Mouse (Mus musculus) small intestine, adult 2 months (tissue): ENCODE results near the gene Cept1. TPM values are rescaled to one million over a fixed set of nuclear protein-coding genes. Genes with fewer than 3 reads are reported as not detected.
"Not testable (repeated sequence)": the region's sequence is repeated elsewhere in the genome, so short reads cannot be mapped to it uniquely, and the experiment has no call there.

Experiments used
- H3K27ac ChIP-seq: fragments of 200-500 bp; 2 replicates; pipeline ENCODE4 v1.5.1; 2012; ENCODE audit warnings: low read depth, low read length, control low read depth, inconsistent platforms; ENCODE audit not compliant: insufficient read depth
- H3K27me3 ChIP-seq: fragments of 200-500 bp; 2 replicates; pipeline ENCODE4 v1.6.1; 2012; ENCODE audit warnings: mild to moderate bottlenecking, moderate library complexity, low read length, inconsistent platforms; ENCODE audit not compliant: control insufficient read depth, insufficient read depth
- H3K36me3 ChIP-seq: fragments of 200-500 bp; 2 replicates; pipeline ENCODE4 v1.6.1; 2012; ENCODE audit warnings: mild to moderate bottlenecking, low read length, control low read depth, inconsistent platforms; ENCODE audit not compliant: control insufficient read depth, insufficient read depth
- H3K4me1 ChIP-seq: fragments of 200-500 bp; 2 replicates; pipeline ENCODE4 v1.6.1; 2012; ENCODE audit warnings: low read length, inconsistent platforms, mixed read lengths; ENCODE audit not compliant: control insufficient read depth, insufficient read depth, insufficient read length
- H3K4me3 ChIP-seq: fragments of 200-500 bp; 2 replicates; pipeline ENCODE4 v1.5.1; 2012; ENCODE audit warnings: low read depth, mild to moderate bottlenecking, control low read depth, inconsistent platforms, low read length, moderate library complexity
- CTCF ChIP-seq: fragments of 200-500 bp; IDR thresholded peaks from 2 replicates; pipeline ENCODE4 v1.5.1; 2012; ENCODE audit warnings: low read depth, mild to moderate bottlenecking, control low read depth, inconsistent platforms, low read length, moderate library complexity, mixed read lengths; ENCODE audit not compliant: insufficient replicate concordance, insufficient read length; ENCODE audit errors: extremely low read depth
- POLR2A ChIP-seq: fragments of 200-500 bp; IDR thresholded peaks from 2 replicates; pipeline ENCODE4 v1.6.1; 2012; ENCODE audit warnings: low read depth, mild to moderate bottlenecking, control low read depth, inconsistent platforms, low read length, moderate library complexity
- WGBS: fragments of 180-500 bp; shearing (Covaris S2); methylation state at CpG from one replicate; pipeline ENCODE4 v1.1.7; 2018; 5-methylcytosine and 5-hydroxymethylcytosine counted together
- polyA plus RNA-seq: library from polyadenylated mRNA; depleted of rRNA; stranded (reverse); fragments of >200 nt; gene quantifications from 2 replicates; pipeline ENCODE4 v1.2.3, GENCODE M21; 2012; rRNA removed

The Cept1 gene
- 3.9 and 13.2 TPM in 2 replicates for polyA plus RNA-seq

DNA sequence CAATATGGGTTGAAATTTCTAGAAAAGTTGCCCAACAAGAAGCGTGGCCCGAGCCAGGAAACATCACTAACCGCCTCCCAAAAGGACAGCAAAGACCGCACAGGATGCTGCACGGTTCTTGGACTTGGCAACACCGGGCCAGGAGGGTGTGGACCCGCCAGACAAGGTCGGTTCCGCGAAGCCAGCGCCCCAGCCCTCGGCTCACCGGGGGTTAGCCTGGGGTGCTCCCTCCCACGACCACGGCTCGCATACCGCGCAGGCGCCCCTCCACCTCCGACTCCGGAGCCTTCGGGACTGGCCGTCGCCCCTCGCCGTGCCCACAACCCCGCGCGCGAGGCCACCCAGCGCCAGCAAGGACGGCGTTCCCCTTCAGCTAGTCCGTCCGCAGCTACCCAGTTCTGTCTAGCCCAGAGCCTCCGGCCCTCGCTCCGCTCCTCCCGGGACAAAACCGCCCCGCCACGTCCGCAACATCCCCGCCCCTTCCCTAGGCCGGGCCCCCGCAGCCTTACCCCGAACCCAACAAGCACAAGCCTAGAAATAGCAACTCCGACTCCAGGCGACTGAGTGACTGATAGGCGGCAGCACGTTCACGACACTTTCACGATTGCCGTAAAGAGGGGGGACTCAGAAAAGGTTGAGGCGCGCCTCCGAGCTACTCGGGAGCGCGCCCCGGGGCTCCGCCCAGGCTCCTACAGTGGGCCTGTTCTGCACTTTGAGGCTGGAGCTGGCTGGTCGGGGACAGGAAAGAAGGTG is at the start of gene Cept1, which contains the start of gene Dram2:
TSS of gene Cept1 (minus strand) at position 632 of the 753 bp plus-strand sequence.
TSS of gene Dram2 (plus strand) at position 628 of the 753 bp plus-strand sequence.
- Histone ChIP-seq H3K27me3 (no peaks in the 10 kb centered on the region), H3K4me1 (peaks cover 3% of the 10 kb centered on the region; the same call in 1 of the 2 replicates), H3K27ac (peak within 1 kb of the TSS; percentile 91), H3K4me3 (peak within 1 kb of the TSS; percentile 93), H3K36me3 (0 out of 2 replicates have a peak, but pooled peaks cover 2% of the 10 kb centered on the region)
- no peak; the same call in 1 of the 2 replicates for TF ChIP-seq POLR2A
- TF ChIP-seq CTCF = no peak
- WGBS = under 1% methylated on average over 62 of the region's 63 CpGs

DNA sequence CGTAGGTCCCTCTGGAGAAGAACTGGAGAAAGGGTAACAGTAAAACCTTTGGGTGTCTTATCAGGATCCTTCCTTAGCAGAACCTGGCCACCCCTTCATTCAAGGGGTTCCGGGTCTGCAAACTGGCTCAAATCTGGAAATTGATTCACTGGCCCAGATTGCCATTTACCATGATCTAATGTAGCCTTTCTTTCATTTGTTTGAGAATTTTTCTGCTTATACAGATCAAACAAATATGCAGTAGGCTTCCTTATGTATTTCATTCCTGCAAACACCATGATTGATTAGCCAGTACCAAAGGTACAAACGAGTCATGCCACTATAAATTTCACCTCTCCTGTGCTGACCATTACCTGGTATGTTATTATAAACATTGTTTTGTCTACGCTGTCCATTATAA is 46.0 kb upstream of the Cept1 start:
- H3K4me1 ChIP-seq, H3K27ac ChIP-seq, H3K27me3 ChIP-seq, H3K36me3 ChIP-seq, H3K4me3 ChIP-seq: not testable (repeated sequence)
- 80% methylated on average over 4 of the region's 4 CpGs for WGBS

DNA sequence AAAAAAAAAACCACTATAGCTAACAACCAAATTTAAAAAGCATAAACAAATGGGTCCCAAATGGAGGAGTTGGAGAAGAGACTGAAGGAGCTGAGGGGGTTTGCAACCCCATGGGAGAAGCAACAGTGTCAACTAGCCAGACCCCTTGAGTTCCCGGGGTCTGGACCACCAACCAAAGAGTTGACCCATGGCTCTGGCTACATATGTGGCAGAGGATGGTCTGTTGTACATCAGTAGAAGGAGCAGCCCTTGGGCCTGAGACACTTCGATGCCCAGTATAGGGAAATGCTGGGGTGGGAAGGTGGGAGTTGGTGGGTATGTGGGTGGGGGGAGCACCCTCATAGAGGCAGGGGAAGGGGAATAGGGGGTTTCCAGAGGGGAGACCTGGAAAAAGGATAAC is 31.7 kb upstream of the Cept1 start:
- Histone ChIP-seq H3K27ac (no peak overlapping the region), H3K36me3 (peaks cover 2% of the 10 kb centered on the region; the same call in 1 of the 2 replicates), H3K4me3 (no peak overlapping the region), H3K27me3 (no peaks in the 10 kb centered on the region), H3K4me1 (peaks cover 3% of the 10 kb centered on the region; the same call in 1 of the 2 replicates)
- WGBS = 98% methylated on average over 2 of the region's 2 CpGs
- TF ChIP-seq CTCF (no peak), POLR2A (no peak)

DNA sequence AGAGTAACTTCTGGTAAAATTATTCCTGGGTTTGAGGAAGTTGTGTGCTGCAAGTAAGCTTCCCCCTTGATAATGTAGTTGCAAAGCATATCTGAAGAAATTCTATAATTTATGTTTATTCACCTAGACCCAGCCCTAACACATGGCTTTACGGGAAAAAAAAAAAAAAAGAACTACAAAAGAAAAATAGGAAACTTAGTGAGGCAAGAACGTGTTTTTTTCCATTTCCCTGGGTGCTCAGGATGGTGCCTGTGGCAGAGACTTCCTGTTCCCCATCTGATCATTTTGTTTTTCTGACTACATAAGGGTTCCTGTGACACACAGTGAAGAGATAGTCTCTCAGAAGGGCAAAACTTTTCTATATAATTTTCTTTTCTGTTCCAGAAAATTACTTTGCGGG is 25.6 kb upstream of the Cept1 start:
- Histone ChIP-seq H3K27me3 (no peaks in the 10 kb centered on the region), H3K36me3 (peaks cover 21% of the 10 kb centered on the region), H3K4me1 (no peaks in the 10 kb centered on the region), H3K27ac (no peak overlapping the region), H3K4me3 (no peak overlapping the region)
- 89% methylated on average over 3 of the region's 3 CpGs for WGBS
- TF ChIP-seq POLR2A (no peak), CTCF (no peak)

DNA sequence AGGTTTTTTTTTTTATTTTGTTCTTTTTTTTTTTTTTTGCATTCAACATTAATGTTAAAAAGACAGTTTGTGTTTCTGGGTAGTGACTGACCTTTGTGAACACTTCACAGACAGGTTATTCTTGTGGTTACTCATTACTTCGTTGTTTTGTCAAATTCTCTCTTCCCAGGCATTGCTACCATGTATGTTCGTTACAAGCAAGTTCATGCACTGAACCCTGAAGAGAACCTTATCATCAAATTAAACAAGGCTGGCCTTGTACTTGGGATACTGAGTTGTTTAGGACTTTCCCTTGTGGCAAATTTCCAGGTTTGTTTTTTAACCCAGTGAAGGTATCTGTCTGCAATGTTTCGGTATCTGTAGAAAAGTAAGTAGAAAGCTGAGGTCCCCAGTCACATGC is 18.3 kb upstream of the Cept1 start:
- H3K27ac ChIP-seq = no peak overlapping the region
- H3K27me3 ChIP-seq = no peaks in the 10 kb centered on the region
- no peak overlapping the region for H3K4me3 ChIP-seq
- WGBS = 59% methylated on average over 3 of the region's 3 CpGs
- TF ChIP-seq CTCF (no peak), POLR2A (no peak)
- H3K4me1 ChIP-seq = no peaks in the 10 kb centered on the region
- peaks cover 21% of the 10 kb centered on the region for H3K36me3 ChIP-seq

DNA sequence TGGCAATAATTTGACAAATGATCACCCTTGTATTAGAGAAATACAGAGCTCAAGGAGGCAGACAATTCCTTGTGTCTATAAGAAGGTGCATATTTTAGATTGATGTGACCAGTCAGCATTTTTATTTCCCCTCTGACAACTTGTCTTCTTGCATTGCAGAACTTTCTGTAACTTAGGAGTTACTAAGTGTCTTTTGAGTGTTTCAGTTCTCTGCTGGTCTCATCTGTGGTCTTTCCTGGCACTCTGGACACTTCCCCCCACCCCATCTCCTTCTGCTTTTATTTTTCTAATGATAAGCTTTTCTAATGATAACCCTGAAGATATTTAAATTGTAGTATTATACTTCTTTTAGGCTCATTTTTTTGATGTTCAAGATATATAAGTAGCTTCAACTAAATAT is 10.7 kb upstream of the Cept1 start:
- TF ChIP-seq CTCF (no peak), POLR2A (no peak)
- no peaks in the 10 kb centered on the region for H3K4me1 ChIP-seq
- H3K36me3 ChIP-seq = peaks cover 36% of the 10 kb centered on the region
- no peak overlapping the region for H3K27ac ChIP-seq
- no peaks in the 10 kb centered on the region for H3K27me3 ChIP-seq
- no peak overlapping the region for H3K4me3 ChIP-seq

DNA sequence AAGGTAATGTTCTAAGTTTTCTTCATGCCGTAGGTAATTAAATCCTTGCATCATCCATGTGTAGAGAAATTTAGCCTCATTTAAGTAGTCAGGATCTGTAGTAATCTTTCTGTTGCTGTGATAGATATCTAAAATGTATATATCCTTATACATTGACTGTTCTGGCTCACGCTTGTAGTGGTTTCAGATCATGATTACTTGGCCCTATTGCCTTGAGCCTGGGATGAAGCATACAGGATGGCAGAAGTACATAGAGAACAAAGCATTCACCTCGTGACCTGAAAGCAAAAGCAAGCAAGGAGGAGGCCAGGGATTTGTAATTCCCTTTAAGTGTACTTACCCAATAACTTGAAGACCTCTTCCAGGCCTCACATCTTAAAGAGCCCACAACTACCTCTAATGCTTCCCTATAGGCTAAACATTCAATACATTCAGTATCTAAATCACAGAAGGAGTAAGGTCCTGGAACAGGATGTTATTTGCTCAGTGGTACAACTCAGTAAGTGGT is 8.2 kb upstream of the Cept1 start:
- WGBS = 90% methylated on average over 3 of the region's 3 CpGs
- Histone ChIP-seq H3K27me3 (no peaks in the 10 kb centered on the region), H3K36me3 (peaks cover 35% of the 10 kb centered on the region), H3K27ac (no peak overlapping the region), H3K4me1 (no peaks in the 10 kb centered on the region), H3K4me3 (no peak overlapping the region)
- TF ChIP-seq CTCF = no peak
- no peak for TF ChIP-seq POLR2A

DNA sequence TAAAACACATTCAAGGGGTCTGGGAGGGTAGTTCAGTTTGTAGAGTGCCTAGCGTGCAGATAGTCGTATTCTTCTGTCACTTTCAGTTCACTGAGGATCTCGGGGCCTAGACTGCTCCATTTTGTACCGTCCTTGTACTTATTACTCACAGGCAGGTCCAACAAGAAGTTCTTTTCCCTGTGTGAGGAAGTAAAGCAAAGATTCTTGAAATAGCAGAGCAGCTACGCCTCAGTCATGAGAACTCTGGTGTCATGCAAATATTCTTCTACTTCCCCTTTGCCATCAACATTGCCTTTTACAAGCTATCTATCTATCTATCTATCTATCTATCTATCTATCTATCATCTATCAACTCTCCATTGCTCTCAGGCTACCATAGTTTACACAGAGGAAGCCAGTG is 5.8 kb upstream of the Cept1 start:
- 86% methylated on average over 5 of the region's 5 CpGs for WGBS
- H3K4me1 ChIP-seq = no peaks in the 10 kb centered on the region
- peaks cover 32% of the 10 kb centered on the region for H3K36me3 ChIP-seq
- H3K27ac ChIP-seq = no peak overlapping the region
- no peak overlapping the region for H3K4me3 ChIP-seq
- no peak for TF ChIP-seq POLR2A
- no peak for TF ChIP-seq CTCF
- no peaks in the 10 kb centered on the region for H3K27me3 ChIP-seq
